Mouse (Mus musculus): ENCODE measurements around the gene Dnah5.
A peak's percentile ranks its signal among the peaks of the same experiment; 100 is the strongest.
"Not testable (repeated sequence)": the region's sequence is repeated elsewhere in the genome, so short reads cannot be mapped to it uniquely, and the experiment has no call there.

Gene Dnah5

DNA sequence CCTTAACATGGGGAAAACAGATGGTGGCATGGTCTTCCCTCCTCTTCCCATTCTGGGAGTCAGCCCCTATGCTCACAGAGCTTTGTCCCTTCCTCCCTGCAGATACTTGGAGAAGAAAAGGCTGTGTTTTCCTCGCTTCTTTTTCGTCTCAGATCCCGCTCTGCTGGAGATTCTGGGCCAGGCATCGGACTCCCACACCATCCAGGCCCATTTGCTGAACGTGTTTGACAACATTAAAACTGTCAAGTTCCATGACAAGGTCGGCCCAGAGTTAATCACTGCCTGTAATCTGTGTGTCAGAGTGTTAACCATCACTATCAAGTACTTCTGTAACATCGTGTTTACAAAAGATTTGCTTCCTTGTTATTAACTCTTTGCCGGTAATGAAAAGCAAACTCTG, 103.6 kb downstream of the Dnah5 start:
- DNase-seq (ENCODE audit: low spot score): no peak

DNA sequence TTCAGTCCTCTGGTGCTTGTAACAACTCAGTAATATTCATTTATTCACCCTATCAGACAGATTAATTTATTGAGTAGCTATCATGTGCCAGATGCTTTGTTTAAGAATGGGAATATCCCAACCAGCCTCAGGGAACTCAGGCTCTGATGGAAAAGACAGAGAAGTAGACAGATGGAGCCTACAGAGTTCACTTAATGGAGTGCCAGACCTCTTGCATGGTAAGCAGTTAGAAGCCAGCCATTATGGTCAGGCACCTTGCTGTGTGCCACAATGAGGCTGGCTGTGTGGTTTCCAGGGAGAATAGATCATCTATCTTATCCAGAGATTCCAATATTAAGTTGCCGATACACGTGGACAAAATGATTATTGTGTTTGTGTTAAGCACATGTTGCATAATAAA, 104.3 kb downstream of the Dnah5 start:
- no peak for DNase-seq (ENCODE audit: low spot score)

DNA sequence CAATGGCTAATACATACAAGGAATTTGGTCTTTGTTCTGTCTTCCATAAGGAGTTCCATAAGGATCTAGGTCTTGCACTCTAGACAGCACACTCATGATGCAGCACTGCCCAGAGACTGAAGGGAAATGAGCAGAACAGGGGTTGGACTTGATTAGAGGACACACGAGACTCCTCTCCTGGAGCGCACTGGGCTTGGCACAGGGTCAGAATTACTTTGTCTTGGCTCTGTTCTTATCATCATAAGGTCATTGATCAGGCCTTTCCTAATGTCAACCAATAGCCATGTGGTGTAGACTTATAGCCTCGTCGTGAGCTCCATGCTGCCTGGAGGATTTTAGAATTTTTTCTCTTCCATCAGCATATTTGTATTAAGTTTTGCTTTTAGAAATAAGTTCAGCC, 107.0 kb downstream of the Dnah5 start:
- no peak for DNase-seq (ENCODE audit: low spot score)

DNA sequence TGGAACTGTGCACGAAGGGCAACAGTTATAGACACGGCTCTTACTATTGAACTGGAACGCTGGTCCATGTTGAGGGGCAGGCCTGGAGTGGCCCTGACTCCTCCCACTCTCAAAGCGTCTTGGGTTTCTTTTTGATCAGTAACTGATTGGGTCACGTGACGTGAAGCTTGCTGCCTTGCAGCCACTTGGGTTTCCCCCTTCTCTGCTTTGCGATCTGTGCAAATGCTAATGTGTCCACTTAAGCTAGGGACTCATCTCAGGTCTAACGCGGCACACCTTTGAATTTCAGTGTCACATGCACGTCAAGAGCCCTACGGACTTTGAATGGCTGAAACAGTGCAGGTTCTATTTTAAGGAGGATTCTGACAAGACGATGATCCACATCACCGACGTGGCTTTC, 109.9 kb downstream of the Dnah5 start:
- no peak for DNase-seq (ENCODE audit: low spot score)

DNA sequence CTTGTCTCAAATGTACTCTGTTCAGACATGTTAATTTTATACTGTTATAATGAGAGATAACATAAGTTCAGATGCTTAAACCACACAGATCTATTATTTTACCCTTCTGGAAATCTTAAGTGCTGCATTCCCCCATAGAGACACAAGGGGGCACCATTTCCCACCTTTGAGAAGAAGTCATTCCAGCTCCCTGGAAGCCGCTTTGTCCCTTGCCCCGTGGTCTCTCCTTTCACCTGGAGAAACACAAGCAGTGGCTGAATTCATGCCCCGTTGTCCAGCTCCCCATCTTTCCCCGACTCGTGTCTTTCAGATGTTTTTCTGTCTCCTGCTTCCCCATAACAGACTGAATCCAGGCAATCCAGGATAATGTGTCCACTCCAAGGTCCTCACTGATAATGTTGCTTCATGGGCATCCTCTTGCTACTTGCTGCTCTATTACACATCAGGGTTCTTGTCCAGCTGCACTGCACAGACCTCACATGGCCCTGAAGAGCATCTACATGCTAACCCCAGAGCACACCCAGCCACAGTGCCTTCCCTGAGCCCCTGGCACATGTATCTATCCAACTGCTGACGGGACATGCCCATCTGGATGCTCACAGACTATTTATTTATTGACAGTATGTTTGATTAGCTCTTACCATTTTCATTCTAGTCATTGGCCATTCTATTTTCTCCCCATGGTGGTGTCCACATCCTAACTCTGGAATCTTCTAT, 112.4 kb downstream of the Dnah5 start:
- peak; percentile 53 for DNase-seq (ENCODE audit: low spot score)

DNA sequence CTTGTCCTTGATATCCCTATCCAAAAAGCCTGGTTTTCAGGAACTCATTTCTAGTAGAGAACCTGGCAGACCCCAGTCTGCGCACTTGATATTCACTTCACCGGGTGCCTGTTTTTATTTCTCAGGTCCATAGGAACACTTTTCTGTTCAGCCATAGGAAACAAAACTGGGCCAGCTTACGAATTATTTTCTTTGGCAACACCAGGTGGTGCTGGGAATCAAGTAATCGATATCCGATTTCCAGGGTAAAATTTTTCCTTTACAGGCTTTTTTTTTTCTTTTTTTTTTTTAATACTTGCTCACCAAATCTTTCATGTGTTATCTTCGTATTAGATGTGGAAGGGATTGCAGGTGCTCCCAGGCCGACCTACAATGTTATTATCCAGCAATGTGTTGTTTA, 119.0 kb downstream of the Dnah5 start:
- DNase-seq (ENCODE audit: low spot score): no peak

DNA sequence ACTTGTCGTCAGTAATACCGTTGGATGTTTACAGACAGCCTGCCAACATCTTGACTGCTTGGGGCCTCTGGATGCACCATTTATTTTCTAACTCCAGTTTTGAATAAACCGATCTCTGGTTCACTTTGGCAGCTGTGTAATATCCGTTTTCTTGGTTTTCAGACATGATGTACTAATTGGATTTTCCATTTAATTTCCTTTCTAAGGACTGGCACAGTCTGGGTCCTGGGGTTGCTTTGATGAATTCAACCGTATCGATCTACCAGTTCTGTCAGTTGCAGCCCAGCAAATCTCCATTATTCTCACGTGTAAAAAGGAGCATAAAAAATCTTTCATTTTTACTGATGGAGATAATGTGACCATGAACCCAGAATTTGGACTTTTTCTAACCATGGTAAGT, 123.4 kb downstream of the Dnah5 start:
- DNase-seq (ENCODE audit: low spot score): no peak

DNA sequence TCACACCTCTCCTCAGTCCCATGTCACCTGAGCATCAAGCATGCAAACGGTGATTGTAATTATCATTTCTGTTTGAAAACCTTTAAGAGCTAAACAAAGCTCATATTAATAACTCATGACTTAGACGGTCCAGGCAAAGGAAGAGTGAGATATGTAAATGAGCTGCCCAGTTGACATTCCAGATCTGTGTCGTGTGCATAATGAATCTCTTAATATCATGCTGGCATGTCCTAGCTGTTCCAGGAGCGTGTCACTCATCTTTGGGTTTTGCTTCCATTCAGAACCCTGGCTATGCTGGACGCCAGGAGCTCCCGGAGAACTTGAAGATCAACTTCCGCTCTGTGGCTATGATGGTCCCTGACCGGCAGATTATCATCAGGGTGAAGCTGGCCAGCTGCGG, 123.9 kb downstream of the Dnah5 start:
- no peak for DNase-seq (ENCODE audit: low spot score)

DNA sequence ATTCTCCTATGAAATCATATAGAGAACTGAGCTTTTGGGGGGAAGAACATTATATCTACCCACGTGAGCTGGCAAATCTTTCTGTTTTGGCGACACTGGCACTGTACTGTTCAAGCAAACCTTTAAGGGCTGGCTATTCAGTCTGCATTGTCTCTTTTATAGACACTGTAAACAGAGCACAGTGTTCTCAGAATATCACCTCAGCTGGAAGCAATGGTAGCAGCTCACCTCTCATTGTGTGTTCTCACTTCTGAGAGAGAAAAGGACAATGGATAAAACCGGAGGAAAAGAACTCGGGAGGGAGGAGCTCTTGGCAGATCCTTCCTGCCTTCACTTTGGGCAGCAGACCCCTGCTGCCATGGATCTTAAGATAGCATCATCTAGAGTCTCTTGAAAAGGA, 137.6 kb downstream of the Dnah5 start:
- no peak for DNase-seq (ENCODE audit: low spot score)

DNA sequence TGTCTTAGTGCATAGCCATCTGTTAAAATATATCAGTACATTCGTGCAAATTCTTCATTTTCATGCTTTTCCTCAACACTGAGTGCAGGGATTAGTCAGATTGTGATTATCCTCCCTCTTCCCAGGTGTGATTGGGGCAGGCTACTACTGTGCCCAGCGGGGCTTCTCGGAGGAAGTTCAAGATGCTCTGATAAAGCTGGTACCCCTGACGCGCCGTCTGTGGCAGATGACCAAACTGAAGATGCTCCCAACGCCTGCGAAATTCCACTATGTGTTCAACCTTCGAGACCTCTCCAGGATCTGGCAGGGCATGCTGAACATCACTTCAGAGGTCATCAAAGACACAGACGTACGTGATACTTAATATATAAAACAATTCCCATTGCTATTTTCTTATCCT, 164.0 kb downstream of the Dnah5 start:
- no peak for DNase-seq (ENCODE audit: low spot score)

DNA sequence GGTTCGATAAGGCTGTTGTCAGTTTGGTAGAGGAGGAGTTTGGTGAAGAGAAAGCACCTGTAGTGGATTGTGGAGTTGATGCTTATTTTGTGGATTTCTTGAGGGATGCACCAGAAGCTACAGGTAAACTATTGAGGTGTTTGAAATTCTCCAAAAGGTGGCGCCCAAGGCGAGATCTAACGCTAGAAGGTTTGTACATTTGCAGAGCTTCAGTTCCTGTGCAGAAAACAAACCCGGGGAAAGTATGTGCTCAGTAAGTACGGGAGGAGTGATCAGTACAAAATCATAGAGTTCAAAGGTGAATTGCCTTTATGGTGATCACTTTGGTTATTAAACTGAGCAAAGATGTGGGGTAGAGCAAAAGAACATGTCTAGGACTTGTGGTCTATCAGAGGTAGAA, 166.9 kb downstream of the Dnah5 start:
- no peak for DNase-seq (ENCODE audit: low spot score)

DNA sequence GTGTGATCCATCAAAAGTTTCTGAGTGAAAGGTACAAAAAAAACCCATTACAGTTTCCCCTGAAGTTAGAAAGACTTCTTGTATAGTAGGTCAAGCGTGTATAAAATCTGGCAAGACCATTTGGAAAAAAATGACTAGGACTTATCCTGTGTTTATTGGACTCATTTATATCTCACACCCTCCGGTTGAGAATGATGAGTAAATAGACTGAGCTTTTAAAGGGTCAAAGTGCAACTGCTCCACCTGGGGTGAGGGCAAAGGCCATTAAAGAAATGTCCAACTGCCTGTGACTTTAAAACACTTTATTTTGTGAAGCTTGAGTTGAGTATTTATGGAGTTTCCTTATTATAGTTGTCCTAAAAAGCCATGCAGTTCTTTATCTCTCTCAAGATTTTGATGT, 168.0 kb downstream of the Dnah5 start:
- no peak for DNase-seq (ENCODE audit: low spot score)

DNA sequence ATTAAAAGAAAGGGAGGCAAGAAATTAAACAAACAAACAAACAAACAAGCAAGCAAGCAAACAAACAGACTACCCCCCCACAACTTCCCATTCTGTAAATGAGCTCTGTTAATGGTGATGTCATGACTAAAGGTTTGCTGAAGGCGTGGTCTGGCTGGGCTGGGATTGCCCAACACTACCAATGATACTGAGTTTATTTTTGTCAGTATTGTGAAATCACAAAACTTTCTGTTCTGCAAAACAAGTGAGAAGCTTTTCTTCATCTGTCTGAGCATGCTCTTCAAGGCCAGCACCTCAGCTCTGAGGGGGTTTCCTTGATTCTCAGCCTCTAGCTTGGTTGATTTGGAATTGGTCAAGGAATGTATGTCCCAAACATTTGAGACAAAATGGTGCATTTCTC, 170.8 kb downstream of the Dnah5 start:
- DNase-seq (ENCODE audit: low spot score): no peak

DNA sequence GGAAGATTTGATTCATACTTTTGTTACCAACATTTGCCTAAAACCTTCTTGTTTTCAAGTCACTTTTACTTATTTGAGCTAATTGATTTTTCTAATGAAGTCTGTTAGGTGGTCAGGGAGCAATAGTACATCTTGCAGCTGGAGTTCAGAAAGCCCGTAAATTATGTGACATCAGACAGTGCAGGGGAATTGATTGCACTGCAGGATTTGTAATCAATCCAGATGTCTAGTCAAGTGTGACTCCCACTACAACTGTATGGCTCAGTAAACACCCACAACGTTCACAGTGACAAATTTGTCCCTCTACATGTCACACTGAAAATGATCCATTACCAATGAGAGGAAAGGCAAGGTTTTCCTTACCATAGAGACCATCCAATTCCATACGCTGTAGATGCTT, 177.4 kb downstream of the Dnah5 start:
- no peak for DNase-seq (ENCODE audit: low spot score)

DNA sequence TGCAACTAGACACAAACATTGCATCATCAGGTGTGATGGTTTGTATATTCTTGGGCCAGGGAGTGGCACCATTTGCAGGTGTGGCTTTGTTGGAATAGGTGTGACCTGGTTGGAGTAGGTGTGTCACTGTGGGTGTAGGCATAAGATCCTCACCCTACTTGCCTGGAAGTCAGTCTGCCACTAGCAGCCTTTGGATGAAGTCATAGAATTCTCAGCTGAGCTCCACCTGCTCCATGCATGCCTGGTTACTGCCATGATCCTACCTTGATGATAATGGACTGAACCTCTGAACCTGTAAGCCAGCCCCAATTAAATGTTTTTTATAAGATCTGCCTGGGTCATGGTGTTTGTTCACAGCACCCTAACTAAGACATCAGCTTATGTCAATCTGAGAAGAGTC, 190.2 kb downstream of the Dnah5 start:
- not testable (repeated sequence) for DNase-seq (ENCODE audit: low spot score)

DNA sequence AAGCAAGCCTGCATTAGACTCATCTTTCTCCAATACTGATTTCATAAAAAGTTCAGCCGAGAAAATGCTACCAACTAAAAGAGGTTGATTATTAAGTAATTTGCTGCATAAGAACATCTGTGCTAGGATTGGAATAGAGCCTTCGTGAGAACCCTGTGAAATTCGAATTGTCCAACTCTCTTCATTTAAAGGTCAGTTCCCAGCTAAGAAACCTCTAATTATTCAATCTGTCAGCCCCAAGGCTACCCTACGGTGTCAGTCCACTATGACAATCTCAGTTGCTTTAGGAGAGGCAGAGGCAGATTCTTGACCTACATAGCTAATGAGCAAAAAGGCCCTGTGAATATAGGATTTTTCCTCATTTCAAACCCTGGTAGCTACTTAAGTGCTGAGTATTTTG, 191.9 kb downstream of the Dnah5 start:
- no peak for DNase-seq (ENCODE audit: low spot score)

DNA sequence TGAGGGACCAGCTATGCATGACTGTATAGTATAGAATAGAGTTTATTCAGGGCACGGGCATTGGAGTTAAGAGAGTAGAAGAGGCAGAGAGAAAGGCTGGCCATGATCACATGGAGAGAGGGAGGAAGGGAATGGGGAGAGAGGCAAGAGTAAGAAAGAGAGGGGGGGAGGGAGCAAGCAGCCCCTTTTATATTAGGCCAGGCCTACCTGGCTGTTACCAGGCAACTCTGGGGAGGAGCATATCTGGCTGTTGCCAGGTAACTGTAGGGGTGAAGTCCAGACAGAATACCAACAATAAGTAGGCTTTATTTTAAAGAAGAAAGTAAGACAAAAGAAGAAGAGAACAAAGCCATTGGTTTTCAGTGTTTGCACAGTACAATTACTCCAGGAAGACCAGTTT, 194.9 kb downstream of the Dnah5 start:
- no peak for DNase-seq (ENCODE audit: low spot score)

DNA sequence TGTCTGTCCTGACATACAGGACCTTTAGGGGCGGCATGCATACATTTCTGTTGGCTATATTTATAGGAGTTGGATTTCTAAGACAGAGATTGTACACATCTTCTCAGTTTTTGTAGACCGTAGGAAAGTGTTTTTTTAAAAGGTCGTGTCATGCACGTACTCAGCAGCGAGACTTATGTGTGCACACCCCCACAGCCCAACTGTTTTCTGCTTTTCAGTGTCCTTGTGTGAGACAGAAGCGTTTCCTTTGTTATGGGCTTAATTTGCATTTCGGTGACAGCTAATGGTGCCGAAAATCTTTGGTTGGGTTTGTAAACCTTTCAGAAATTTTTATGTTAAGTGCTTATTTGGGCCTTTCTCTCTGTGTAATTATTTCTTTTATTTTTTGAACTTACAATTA, 195.7 kb downstream of the Dnah5 start:
- no peak for DNase-seq (ENCODE audit: low spot score)

DNA sequence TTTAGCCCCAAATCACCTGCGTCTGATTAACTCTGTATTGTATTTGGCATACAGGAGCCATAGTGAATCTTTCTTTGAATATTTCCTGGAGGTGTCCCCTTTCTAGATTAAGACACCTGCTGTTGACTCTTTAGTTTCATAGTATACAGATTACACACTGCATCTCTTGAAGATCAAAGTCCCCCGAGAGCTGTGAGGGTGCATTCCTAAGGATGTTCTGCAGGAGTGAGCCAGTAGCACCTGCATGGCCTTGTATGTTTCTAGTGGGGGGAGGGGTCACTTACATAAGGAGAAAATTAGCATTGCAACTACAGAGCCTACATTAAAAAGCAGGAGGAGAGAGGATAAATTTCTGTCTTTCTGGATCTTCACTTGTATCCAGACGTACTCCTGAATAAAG, 201.1 kb downstream of the Dnah5 start:
- no peak for DNase-seq (ENCODE audit: low spot score)

DNA sequence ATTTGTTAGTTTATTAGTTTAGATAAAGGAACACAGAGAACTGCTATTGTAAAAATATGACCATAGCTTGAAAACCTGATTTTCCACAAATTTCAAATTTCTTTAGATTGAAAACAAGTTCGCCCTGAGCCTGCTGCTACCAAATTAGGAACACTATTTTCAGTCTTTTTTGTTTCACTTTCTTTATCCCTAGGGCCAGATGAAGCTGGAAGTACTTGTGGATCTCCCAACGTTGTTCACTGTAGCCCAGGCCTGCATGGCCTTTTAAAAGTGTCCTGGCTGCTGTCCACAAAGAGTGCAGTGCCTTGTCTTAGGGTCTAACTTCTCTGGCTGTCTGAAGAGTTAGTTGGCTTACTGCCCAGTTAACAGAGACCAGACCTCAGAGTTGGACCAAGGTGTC, 201.6 kb downstream of the Dnah5 start:
- no peak for DNase-seq (ENCODE audit: low spot score)

DNA sequence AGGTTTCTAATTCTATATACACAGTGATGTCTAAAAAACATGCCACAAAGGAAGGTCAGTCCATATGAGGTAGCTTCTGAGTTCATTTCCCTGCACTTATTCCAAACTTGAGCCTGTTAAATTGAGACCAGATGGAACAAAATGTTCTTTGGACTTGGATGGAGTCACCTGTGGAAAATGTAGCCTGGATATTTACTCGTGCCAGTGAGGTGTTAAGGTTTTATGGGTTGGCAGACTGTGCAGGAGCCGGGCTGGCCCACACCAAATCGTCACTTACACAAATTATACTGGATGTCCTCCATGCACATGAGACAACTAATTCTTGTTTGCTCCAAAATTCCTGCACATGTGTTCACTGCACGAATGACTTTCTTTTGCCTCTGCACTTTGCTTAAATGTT, 236.2 kb downstream of the Dnah5 start:
- DNase-seq (ENCODE audit: low spot score): no peak

DNA sequence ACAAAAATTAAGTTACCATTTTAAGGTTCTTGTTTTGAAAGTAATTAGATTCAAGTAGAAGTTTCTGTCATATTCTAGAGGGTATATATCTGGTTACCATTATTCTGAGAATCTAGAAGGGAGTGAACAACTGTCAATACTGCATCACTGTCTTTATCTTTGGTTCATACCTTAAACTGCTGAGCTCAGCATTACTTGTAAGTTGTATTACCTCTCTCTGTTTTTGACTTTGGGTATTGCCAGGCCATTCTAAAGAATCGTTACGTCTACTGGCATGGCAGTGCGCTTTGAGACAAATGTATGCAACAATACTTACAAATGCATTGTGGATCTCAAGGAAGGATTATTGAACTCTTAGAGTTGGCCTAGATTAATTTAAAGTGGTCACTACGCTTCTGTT, 240.9 kb downstream of the Dnah5 start:
- no peak for DNase-seq (ENCODE audit: low spot score)

DNA sequence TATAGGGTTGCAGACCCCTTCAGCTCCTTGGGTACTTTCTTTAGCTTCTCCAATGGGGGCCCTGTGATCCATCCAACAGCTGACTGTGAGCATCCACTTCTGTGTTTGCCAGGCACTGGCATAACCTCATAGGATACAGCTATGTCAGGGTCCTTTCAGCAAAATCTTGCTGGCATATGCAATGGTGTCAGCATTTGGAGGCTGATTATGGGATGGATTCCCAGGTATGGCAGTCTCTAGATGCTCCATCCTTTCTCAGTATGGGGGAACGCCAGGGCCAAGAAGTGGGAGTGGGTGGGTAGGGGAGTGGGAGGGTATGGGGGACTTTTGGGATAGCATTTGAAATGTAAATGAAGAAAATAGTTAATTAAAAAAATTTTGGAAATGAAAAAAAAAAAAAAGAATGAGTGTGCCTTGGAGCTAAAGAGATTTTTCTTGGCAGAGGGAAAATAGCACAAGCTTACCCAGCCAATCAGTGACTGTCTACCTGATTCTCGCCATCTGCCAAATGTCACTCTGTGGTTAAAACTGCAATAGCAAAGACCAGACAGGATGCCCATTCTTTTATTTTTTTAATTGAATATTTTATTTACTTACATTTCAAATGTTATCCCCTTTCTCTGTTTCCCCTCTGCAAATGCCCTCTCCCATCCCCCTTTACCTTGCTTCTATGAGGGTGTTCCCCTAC, 257.7 kb downstream of the Dnah5 start:
- not testable (repeated sequence) for DNase-seq (ENCODE audit: low spot score)

DNA sequence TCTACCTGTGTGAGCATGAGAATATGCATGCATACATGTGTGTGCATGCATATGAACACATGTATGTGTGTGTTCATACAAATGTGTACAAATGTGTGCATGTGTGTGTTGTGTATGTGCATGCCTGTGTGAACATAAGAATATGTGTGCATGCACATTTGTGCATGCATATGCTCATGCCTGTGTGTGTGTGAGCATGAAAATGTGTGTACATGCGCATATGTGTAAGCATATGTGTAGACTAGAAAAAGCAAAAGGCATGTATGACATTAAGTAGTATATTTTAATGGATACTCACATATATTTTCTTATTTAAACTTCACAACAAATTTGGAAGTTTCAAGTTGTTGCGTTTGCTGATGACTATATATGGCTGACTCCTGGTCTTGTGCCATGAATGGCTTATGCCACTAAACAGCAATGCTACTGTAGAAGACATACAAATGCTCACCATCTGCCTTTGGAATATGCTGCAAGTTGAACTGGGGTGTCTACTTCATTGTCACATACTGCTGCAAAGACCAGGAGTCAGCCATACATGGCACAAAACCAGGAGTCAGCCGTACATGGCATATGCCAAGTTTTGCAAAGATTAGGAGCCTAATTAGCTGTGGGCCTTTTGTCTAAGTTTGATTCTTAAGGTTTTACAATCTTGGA, 263.2 kb downstream of the Dnah5 start:
- DNase-seq (ENCODE audit: low spot score): peak; percentile 53

Data from layer of hippocampus, adult 9-10 months (tissue).